Mouse (Mus musculus) hindbrain, embryonic 11.5 days (tissue): ENCODE data around the gene Traf4. TPM values are rescaled to one million over a fixed set of nuclear protein-coding genes. Genes with fewer than 3 reads are reported as not detected.
"Not testable (repeated sequence)": the region's sequence is repeated elsewhere in the genome, so short reads cannot be mapped to it uniquely, and the experiment has no call there.

Experiments used
- ATAC-seq: fragments of 200-750 bp; cut with Nextera tagmentation; 2 replicates; pipeline ENCODE4 v1.8.0; 2017; ENCODE audit warnings: mild to moderate bottlenecking, moderate TSS enrichment, moderate library complexity; ENCODE audit not compliant: low FRiP score
- DNase-seq: peaks from one replicate; pipeline ENCODE4 v3.0.0-alpha.2; 2015; ENCODE audit warnings: low spot score
- H3K27ac ChIP-seq: fragments of 300-500 bp; sonication (generic); 2 replicates; pipeline ENCODE4 v1.5.1; 2014; ENCODE audit warnings: mild to moderate bottlenecking, low read depth, low read length
- H3K27me3 ChIP-seq: fragments of 300-500 bp; sonication (generic); 2 replicates; pipeline ENCODE4 v1.6.1; 2014; ENCODE audit warnings: mild to moderate bottlenecking, low read length, moderate library complexity, mixed read lengths; ENCODE audit not compliant: control insufficient read depth, insufficient read depth
- H3K36me3 ChIP-seq: fragments of 300-500 bp; sonication (generic); 2 replicates; pipeline ENCODE4 v1.6.1; 2014; ENCODE audit warnings: mild to moderate bottlenecking, low read length, moderate library complexity, mixed read lengths; ENCODE audit not compliant: control insufficient read depth, insufficient read depth
- H3K4me1 ChIP-seq: fragments of 300-500 bp; sonication (generic); replicated peaks from 2 replicates; pipeline ENCODE4 v1.6.1; 2014; ENCODE audit warnings: low read length, mixed read lengths; ENCODE audit not compliant: control insufficient read depth, insufficient read depth
- H3K4me2 ChIP-seq: fragments of 300-500 bp; sonication (generic); replicated peaks from 2 replicates; pipeline ENCODE4 v1.6.1; 2014; ENCODE audit warnings: mild to moderate bottlenecking, low read depth, low read length
- H3K4me3 ChIP-seq: fragments of 300-500 bp; sonication (generic); 2 replicates; pipeline ENCODE4 v1.5.1; 2014; ENCODE audit warnings: low read depth, low read length
- H3K9ac ChIP-seq: fragments of 300-500 bp; sonication (generic); 2 replicates; pipeline ENCODE4 v1.6.1; 2014; ENCODE audit warnings: low read depth, low read length
- H3K9me3 ChIP-seq: fragments of 300-500 bp; sonication (generic); 2 replicates; pipeline ENCODE4 v1.6.1; 2016; ENCODE audit warnings: low read length; ENCODE audit not compliant: control insufficient read depth
- WGBS: fragments of 180-500 bp; shearing (Covaris S2); extraction: QIAGEN DNeasy Blood & Tissue Kit; methylation state at CpG from one replicate; pipeline ENCODE4 v1.1.7; 2014; 5-methylcytosine and 5-hydroxymethylcytosine counted together
- polyA plus RNA-seq: library from polyadenylated mRNA; unstranded; fragments of >200 nt; fragmentation: Nextera tagmentation; extraction: Ambion mirVana; gene quantifications from 2 replicates; pipeline ENCODE4 v1.2.1, GENCODE M21; 2014

Traf4 gene
- polyA plus RNA-seq, 1 experiment from 2014 or later: 73.6 TPM

DNA sequence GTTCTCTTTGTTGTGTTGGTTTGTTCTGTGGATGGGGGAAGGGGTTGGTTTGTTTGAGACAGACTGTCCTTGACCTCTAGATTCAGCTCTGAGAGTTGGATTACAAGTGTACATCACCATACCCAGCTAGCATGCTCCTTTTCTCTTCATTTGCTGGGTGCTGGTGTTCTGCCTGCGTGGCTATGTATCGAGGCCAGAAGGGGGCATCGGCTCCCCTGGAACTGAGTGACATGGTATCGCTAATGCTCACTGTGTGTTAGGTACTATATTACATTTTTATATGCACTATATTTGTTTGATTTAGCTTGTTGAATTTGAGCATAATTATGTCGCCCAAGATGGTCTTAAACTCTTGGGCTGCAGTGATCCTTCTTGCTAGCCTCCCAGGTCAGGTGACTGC is 19.2 kb downstream of the Traf4 start:
- Histone ChIP-seq H3K9me3 (no peaks in the 10 kb centered on the region), H3K36me3 (peaks cover 7% of the 10 kb centered on the region), H3K27me3 (no peaks in the 10 kb centered on the region), H3K4me1 (no peaks in the 10 kb centered on the region), H3K4me3 (no peak overlapping the region), H3K4me2 (no peak overlapping the region), H3K27ac (no peak overlapping the region), H3K9ac (no peak overlapping the region)
- ATAC-seq (no peak), DNase-seq (no peak)
- WGBS: 80% methylated on average over 5 of the region's 5 CpGs

DNA sequence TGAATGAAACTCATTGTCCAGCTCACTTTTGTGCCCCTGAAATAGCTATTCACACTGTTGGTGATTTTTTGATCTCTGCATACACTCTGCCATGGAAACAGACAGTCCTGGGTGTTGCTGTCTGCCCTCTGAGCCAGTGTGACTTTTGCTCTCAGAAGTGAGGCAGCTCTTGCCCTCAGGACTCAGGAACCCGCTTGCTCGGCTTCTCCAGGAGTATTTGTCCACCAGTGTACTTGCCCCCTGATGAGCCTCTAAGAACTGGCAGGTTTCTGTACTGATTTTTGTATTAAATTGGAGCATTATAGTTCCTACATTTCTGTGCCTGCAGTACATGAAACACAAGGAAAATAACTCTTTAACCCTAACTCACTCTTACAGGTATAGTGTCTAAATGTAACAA is 21.9 kb downstream of the Traf4 start:
- no peak overlapping the region for H3K4me2 ChIP-seq
- ATAC-seq: no peak
- H3K9ac ChIP-seq: no peak overlapping the region
- H3K36me3 ChIP-seq: 0 out of 2 replicates have a peak, but pooled peaks cover 2% of the 10 kb centered on the region
- no peak overlapping the region for H3K4me3 ChIP-seq
- no peak overlapping the region for H3K27ac ChIP-seq
- no peak for DNase-seq
- H3K4me1 ChIP-seq: no peaks in the 10 kb centered on the region
- WGBS: 84% methylated on average over 2 of the region's 2 CpGs
- no peaks in the 10 kb centered on the region for H3K9me3 ChIP-seq
- no peaks in the 10 kb centered on the region for H3K27me3 ChIP-seq

DNA sequence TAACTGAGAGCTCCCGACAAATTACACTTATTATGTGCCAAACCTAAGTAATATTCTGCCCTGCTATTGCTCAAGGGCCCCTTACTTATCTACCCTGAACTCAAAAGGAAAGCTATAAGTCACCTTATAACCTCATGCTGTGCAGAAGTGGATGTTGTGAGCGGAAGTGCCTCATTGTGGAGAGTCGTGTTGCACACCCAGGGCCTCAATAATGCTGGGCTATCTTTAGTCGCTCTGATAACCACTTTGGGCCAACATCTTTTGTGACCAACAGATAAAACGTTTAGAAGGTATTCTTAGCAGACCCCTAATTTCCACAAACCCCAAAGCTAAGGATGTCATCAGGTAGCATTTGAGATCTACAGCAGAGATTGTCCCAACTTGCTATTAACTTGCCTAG is 24.7 kb downstream of the Traf4 start:
- 0 out of 2 replicates have a peak, but pooled peaks cover 2% of the 10 kb centered on the region for H3K36me3 ChIP-seq
- 84% methylated on average over 5 of the region's 5 CpGs for WGBS

DNA sequence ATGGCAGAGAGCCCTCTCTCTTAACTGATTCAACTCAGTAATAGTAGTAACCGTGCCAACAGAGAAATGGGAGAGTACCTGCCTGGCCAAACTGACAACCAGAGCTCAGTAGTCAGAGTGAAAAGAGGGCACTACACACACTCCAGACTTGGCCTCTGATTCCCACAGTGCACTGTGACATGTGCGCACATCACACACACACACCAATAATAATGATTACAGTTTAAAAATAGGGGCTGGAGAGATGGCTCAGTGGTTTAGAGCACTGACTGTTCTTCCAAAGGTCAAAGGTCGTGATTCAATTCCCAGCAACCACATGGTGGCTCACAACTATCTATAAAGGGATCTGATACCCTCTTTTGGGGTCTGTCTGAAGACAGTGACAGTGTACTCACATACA is 27.4 kb downstream of the Traf4 start:
- WGBS: 90% methylated on average over 3 of the region's 3 CpGs

More for the DNA sequence above, 24.7 kb downstream of the Traf4 start:
- H3K27me3 ChIP-seq: no peaks in the 10 kb centered on the region
- H3K9me3 ChIP-seq: no peaks in the 10 kb centered on the region
- H3K4me1 ChIP-seq: no peaks in the 10 kb centered on the region
- H3K4me2 ChIP-seq: no peak overlapping the region
- DNase-seq (no peak), ATAC-seq (no peak)
- H3K9ac ChIP-seq: no peak overlapping the region
- H3K27ac ChIP-seq: no peak overlapping the region
- H3K4me3 ChIP-seq: no peak overlapping the region

DNA sequence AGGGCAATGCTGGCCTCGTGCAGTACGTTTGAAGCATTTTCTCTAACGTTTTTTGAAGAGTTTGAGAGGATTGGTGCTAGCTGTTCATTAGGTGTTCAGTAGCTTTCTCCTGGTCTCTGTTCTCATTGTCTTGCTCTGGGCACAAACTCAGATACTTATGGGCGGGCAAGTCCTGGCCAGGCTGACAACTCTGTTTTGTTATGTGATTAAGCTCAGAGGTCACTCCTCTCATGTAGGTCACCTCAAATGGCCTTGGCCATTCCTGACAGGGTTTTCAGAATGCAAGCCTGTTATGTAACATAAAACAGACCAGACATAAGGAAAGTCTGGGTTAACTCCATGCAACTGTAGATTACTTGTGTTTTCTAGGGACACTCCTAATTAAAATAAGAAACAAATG is 27.8 kb downstream of the Traf4 start:
- no peaks in the 10 kb centered on the region for H3K27me3 ChIP-seq
- WGBS: 82% methylated on average over 4 of the region's 4 CpGs
- ATAC-seq (no peak), DNase-seq (no peak)
- no peak overlapping the region for H3K27ac ChIP-seq
- no peaks in the 10 kb centered on the region for H3K9me3 ChIP-seq
- H3K4me2 ChIP-seq: no peak overlapping the region
- no peaks in the 10 kb centered on the region for H3K4me1 ChIP-seq
- H3K4me3 ChIP-seq: no peak overlapping the region
- H3K36me3 ChIP-seq: no peaks in the 10 kb centered on the region
- H3K9ac ChIP-seq: no peak overlapping the region

More for the DNA sequence above, 27.4 kb downstream of the Traf4 start:
- DNase-seq (no peak), ATAC-seq (no peak)
- Histone ChIP-seq H3K4me3 (no peak overlapping the region), H3K27me3 (no peaks in the 10 kb centered on the region), H3K4me1 (no peaks in the 10 kb centered on the region), H3K9ac (no peak overlapping the region), H3K27ac (no peak overlapping the region), H3K36me3 (no peaks in the 10 kb centered on the region), H3K4me2 (no peak overlapping the region), H3K9me3 (no peaks in the 10 kb centered on the region)

DNA sequence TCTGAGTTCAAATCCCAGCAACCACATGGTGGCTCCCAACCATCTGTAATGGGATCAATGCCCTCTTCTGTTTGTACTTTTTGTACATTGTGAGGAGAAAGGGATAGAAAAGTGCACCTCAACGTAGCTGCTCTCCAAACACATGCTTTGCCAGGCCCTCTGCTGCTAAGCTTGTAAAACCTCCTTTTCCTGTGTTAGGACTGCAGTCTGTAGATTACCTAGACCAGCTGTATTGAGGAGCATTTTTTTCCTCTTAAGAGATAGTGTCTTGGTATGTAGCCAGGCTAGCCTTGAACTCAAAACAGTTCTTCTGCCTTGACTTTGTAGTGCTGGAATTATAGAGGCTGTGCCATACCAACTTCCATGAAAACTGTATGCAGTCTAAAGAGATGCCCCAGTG is 29.3 kb downstream of the Traf4 start:
- Histone ChIP-seq H3K36me3 (no peaks in the 10 kb centered on the region), H3K4me3 (no peak overlapping the region), H3K4me2 (no peak overlapping the region), H3K9me3 (no peaks in the 10 kb centered on the region), H3K4me1 (no peaks in the 10 kb centered on the region), H3K9ac (no peak overlapping the region), H3K27ac (no peak overlapping the region), H3K27me3 (no peaks in the 10 kb centered on the region)
- ATAC-seq (no peak), DNase-seq (no peak)
- 87% methylated on average over 1 of the region's 1 CpGs for WGBS

DNA sequence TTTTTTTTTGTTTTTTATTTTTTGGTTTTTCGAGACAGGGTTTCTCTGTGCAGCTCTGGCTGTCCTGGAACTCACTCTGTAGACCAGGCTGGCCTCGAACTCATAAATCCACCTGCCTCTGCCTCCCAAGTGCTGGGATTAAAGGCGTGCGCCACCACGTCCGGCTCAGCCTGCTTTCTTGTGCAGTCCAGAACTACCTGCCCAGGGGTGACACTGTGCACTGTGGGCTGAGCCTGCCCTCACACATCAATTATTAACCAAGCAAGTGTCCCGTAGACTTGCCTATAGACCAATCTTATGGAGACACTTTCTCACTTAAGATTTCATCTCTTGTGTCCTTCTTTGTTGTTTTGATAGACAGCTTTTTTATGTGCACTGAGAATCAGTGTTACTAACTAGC is 30.1 kb downstream of the Traf4 start:
- not testable (repeated sequence) for H3K4me2 ChIP-seq, H3K27ac ChIP-seq, H3K4me1 ChIP-seq, H3K36me3 ChIP-seq, H3K9me3 ChIP-seq, ATAC-seq, H3K9ac ChIP-seq, H3K27me3 ChIP-seq, DNase-seq, H3K4me3 ChIP-seq
- WGBS: 93% methylated on average over 7 of the region's 7 CpGs

DNA sequence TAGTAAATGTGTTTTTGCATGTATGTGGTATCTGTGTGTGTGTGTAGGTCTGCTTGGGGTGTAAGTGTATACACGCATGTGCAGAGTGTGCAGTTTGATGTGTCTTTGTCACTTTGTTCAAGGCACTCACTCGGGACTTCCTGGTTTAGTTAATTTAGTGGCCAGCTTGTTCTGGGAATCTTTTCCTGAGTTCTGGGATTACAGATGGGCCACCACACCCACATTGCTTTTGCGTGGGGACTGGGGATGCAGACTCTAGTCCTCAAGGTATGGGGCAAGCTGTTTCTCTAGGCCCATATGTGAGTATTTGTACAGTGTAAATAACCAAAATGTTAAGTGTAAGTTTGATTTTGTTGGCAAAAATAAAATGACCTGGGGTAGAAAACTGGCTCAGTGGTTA is 31.0 kb downstream of the Traf4 start:
- H3K4me2 ChIP-seq: no peak overlapping the region
- H3K4me1 ChIP-seq: no peaks in the 10 kb centered on the region
- no peaks in the 10 kb centered on the region for H3K27me3 ChIP-seq
- WGBS: 90% methylated on average over 3 of the region's 3 CpGs
- no peaks in the 10 kb centered on the region for H3K9me3 ChIP-seq
- no peak overlapping the region for H3K9ac ChIP-seq
- ATAC-seq (no peak), DNase-seq (no peak)
- H3K27ac ChIP-seq: no peak overlapping the region
- no peaks in the 10 kb centered on the region for H3K36me3 ChIP-seq
- no peak overlapping the region for H3K4me3 ChIP-seq

DNA sequence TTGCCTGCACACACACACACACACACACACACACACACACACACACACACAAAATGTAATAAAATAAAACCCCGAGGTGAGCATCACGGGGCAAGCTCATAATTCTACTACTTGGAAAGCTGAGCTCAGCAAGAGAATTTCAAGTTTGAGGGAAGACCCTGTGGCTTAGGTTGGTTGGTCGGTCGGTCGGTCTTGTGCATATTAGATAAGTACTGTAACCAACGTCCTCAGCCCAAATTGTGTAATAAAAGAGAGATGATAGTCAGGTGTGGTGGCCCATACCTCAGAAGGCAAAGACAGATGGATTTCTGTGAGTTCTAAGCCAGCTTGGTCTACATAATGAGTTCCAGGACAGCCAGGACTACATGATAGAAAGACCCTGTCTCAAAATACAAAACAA is 31.5 kb downstream of the Traf4 start:
- Histone ChIP-seq H3K4me1 (no peaks in the 10 kb centered on the region), H3K36me3 (no peaks in the 10 kb centered on the region), H3K9ac (no peak overlapping the region), H3K9me3 (no peaks in the 10 kb centered on the region), H3K27ac (no peak overlapping the region), H3K4me3 (no peak overlapping the region), H3K27me3 (no peaks in the 10 kb centered on the region), H3K4me2 (no peak overlapping the region)
- DNase-seq: no peak
- no peak for ATAC-seq
- 93% methylated on average over 6 of the region's 6 CpGs for WGBS
